Mouse (Mus musculus) hindlimb bud, embryonic 11.5 days (tissue): ENCODE results near the gene Itih4.
A peak's percentile ranks its signal among the peaks of the same experiment; 100 is the strongest.

Experiments
- DNase-seq: peaks from one replicate; pipeline ENCODE4 v3.0.0-alpha.2; 2012; ENCODE audit warnings: low read depth, low spot score; ENCODE audit errors: extremely low spot score

Gene Itih4

DNA sequence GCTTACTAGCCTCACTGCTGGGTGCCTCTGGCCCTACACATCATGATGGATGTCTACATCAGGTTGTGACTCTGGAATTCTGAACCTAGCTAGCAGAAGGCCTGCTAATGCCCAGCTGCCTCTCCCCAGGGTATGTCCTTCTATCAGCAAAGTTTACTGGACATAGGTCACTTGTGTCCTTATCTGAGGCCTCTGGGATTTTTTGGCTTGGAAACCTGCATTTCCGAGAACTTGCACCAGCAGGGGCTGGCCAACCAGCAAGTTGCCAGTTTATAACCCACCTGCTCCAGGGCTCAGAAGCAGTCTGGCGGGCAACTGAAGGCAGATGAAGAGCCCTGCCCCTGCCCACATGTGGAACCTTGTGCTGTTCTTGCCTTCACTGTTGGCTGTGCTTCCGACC lies at the start of gene Itih4:
Itih4 (plus strand) TSS at position 273 of the 400 bp plus-strand sequence.
- DNase-seq: no peak

DNA sequence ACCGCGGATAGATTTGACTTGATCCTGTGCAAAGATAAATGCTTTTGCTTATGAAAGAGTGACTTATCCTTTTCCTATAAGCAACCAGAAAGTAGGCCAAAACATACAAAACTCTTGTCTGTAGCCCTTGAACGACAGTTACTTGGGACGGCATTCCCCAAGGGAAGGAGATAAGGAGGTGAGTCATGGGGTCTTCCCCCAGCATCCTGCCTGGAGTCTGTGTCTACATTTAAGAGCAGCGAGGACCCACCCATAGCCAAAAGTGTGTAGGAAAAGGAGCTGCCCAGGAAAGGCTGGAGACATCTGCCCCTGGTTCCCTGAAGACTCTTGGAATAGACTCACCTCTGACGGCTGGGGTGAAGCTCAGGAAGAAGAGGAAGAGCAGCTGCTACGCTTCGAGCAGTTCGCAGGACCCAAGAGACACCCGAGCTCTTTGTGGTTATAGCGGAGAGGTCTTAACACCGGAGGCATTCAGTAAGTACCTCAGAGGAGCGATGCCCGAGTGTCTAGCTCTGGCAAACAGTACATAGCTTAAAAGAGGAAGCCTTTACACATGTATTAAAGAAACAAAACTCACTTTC lies 48.8 kb upstream of the Itih4 start:
- no peak for DNase-seq

DNA sequence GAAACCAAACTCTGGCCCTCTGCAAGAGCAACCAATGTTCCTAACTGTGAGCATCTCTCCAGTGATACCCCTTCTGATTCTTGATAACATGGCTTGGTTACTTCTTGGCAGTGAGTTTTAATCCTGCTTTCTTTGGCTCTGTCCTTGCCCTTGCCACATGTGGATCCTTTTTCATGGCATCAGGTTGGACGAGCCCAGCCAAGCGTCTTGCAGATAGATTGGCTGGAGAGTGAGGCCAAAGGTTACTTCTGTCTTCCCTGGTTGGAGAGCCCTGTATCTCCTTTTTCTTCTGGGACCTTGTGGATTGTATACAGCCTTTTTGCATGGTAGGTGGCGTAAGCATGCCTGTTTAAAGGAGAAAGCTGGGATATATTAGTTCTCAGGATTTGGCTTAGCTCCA lies 42.6 kb upstream of the Itih4 start:
- no peak for DNase-seq

DNA sequence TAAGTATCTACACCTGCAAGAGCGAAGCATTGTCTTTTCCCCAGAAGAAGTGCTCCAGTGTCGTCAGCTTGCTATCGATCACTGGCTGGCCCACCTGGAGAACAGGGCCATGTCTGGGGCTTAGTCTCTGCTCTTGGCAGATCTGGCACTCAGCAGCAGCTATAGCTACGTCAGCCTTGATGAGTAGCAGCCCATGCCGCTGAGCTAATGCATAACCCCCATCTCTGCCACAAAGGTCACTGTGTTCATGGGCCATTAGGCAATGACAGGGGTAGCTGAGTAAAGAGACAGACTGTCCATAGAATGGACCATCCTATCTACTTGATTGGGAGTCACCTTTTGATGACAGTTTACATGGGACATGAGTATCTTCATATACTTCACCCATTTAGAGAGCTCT lies 35.8 kb upstream of the Itih4 start:
- DNase-seq: no peak

DNA sequence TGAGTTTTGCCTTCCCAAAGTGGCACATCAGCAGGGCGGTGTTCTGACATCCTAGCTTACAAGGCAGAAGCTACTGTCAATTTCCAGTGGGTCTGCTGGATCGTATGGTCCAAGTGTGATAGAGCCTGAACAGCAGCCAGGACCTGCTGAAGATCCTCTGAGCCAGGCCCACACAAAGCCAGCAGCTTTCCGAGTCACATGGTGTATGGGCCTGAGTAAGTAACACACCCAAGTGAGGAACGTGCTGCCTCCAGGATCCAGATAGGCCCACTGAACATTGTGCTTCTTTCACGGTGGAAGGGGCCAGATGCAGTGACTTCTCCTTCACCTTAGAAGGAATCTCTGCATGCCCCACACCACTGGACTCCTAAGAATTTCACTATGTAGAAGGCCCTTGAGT lies 34.0 kb upstream of the Itih4 start:
- DNase-seq: no peak

DNA sequence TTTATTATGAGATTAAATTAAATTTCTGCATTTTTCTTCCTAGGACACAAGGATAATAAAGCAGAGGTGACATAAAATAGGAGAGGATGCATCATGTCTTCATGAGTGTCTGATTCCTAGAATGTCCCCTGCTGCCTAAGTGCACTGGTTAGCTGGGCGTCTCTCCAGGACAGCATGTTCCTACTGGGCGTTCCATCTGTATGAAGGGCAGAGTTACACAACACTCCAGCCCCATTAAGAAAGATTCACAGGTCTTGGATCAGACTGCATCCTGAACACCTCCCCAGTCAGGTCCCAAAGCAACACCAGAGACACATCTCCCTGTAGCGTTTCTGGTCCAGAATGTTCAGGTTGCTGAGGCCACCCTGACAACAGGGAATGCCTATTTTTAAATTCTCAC lies 31.0 kb upstream of the Itih4 start:
- DNase-seq: no peak

DNA sequence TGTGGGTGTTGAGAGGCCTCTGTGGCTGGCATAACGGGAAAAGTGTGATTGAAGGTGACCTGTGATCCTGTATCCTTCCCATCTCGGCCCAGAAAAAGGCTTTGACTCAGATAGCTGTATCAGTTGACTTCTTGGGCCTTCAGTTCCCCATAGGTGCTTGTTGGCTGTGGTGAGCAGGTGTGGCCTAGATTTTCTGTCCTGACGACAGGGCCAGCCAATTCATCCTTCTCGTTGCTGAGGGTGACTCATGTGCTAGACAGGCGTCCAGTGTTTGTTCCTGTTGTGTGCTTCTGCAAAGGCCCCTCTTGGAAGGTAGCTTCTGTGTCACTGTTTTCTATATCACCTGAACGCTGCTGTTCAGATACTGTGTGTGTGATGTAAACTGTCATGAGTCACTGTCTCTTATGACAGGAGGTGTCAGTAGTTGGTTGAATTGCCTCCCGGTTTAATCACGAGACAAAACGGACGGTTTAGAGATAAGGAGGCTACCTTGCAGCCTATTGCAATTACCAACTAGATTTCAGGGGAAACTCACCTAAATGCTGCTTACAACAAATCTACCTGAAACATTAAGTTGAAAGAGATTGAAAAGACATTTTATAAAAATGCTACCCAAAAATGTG lies 29.3 kb upstream of the Itih4 start:
- no peak for DNase-seq

DNA sequence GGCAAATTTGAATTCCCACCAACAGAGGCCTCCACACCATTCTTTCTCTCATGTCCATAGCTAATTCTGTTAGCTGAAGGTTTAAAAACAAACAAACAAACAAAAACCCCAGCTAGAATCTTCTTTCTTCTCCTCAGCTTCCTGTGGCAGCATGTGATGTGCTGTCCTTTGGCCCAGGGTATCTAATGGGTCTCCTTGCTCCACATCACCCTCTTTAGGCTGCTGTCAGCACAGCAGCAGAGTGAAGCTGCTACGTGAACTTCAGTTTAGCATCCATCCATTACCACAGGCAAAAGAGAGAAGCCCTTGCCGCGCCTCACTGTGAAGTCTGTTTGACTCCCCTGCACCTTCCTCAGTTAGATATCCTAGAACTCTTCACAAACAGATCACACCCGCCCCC lies 28.3 kb upstream of the Itih4 start:
- DNase-seq: no peak

DNA sequence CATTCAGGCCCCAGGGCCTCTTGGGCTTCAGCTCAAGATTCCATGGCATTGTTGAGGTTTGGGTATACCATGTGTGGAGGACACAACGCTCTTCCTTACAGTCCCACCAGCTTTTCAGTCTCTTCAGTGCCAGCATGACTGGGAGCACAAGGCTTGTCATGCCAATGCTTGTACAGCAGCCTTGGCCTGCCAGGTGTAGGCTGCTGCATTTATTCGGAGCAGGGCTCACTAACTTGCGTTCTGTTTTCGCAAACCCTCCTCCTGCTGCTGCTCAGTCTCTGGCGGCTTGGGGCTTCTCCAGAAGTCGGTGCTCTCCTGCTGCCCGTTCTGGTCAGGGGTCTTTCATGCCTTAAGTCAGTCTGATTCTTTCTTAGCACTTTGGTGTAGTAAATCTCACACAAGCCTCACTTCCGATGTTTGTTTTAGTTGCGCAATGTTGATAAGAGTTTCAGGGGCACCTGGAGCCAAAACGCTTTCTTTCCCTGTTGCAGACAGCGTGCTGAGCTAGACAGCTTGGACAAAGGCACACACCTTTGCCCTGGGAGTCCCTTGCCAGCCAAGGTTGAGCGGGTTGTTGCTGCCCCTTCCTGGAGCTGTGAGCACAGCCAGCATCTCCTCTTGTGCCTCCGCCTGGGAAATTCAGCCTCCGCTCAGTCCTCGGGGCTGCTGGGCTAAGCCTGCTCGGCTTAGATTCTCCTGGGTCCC lies 24.7 kb upstream of the Itih4 start:
- no peak for DNase-seq

DNA sequence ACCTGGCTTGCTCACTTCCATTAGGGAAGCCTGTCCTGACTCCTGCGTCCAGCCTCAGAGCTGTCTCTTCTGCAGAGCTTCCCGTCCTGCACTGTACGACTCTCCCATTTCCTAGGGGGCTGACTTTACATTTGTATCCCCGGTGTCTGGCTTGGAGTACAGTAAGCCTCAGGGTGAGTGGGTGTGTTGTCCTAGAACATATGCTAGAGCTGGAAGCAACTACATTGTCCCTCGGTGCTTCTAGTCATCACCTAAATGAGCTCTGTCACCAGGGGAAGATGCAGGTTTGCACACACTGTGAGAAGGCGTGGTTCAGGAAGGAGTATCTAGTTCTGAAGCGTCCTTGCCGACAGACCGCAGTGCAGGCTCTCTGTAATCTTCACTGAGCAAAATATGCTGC lies 23.9 kb upstream of the Itih4 start:
- DNase-seq: no peak

DNA sequence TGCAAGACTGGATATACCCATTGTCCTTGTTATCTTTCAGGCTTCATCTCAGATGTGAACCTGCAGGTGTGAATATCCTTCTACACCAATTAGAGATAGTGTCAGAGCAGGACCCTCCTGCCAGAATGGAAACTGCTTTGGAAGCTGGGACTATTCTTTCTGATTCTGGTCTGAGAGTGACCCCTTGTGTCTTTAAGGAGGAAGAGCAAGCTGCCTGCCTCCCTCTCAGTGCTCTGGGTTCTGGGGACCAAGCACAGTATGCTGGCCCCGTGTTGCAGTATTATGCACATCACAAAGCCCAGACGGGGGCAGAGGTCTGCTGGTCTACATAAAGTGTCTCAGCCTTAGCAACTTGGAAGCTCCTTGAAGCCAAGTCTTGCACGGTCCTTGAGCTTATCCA lies 21.0 kb upstream of the Itih4 start:
- no peak for DNase-seq

DNA sequence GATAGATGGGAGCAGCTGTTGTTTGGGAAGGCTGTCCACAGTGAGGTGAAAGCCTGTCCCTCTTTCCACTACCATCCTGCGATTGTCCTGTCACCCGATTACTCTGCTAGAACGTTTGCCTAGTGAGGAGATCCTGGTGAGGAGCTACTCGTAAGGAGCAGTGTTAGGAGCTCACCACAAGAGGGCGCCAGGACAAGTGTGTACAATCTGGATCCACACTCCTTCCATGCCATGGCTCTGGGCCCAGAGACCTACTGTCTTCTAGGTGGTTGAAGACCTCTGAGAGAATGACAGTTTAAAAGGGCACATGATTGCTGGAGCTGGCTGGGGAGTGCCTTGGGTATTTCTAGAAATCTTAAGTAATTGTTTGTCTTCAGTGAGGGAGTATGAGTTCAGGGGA lies 19.2 kb upstream of the Itih4 start:
- DNase-seq: peak; percentile 28

DNA sequence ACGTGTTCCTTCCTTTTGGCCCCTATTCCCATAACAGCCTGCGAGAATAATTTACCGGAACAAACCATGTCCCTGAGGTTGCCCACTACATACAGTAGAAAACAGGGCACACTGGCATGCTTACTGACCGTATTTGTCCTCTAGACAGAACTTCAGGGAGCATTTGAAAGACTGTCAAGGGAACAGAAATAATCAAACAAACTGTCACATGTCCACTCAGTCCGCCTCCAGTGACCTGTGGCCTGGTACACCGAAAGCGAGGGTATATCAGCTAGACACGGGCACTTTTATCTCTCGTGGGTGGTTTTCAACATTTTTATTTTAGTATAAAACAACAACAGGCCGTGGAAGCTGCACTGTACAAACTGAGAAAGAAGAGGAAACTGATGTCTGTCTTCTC lies 17.4 kb upstream of the Itih4 start:
- no peak for DNase-seq

DNA sequence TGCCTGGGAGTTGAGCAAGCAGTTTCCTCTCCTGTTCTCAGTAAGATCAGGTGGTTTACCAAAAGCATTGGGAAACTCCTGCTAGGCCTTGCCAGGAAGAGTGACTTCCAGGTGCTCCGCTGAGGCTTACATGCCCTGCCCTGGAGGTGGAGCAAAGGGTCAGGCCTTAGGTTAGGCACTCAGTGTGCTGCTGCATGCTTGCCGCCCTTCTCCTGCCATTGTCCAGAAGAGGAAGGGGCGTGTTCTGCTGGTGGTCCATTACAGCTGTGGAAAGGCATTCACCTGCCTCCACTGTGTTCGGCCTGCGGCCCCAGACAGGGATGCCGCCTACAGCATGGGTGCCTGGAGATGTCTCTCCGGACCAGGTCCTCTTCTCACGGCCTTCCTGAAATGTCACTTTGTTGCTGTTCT lies 16.9 kb upstream of the Itih4 start:
- DNase-seq: no peak

DNA sequence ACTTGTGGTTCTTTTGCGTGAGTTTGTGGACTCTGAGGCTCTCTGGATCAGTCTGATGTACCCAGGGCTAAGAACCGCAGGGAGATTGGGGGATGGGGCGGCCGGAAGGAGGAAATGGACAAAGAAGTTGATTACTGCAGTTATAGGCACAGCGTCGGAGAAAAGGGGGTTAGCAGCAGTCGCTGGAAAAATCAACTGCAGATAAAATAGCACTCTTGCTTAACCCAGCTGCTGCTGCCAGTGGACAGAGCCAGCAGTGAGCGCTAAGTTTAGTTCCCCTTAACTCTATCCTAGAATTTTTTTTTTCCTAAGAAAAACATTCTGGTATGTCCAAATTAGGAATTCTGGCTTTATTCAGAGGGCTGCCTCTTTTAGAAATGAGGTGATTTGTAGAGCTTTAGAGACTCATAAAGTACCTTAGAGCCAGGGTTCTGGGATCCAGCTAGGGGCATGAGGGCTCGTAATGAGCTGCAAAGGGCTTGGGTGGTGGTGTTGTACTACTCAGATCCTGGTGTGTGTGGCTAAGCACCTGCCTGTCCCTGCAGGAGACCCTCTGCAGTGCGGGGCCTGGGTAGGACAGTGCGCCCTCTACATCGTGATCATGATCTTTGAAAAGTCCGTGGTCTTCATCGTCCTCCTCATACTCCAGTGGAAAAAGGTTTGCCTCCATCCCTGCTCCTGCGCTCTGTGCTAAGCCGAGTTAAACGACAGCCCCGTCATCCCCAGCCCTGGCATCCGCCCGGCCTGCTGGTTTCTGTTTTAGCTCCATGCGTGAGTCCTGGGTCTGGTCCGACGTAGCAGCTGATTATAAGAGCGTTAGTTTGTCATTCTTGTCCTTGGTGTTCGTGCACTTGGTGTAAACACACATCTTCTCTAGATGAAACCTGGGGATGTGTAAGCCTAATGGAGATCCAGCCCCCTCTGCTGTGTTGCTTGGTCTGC lies 15.8 kb upstream of the Itih4 start:
- DNase-seq: no peak

DNA sequence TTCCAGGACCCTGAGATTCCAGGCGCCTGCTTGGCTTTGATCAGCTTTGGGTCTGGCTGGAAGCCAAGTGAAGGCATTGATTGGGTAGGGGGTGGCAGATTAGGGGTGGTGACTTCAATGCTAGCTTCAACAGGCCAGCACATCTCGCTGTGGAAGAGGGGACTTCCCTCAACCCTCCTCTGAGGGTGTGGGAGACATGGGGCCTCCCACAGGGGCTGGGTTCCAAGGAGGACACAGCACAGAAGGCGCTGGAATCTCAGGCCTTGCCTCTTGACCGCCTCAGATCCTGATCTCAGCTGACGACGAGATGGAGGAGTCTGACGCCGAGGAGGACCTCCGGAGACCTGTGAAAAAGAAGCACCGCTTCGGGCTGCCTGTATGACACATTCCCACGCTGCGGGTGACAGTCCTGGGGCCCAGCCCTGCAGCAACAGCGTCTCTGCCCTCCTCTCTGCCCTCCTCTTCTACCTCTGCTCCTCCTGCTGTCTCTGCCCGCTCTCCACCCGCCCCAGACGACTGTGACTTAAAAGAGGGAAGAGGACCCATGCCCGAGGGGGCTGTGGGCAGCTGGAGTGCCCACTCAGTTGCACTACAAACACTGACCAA lies 12.1 kb upstream of the Itih4 start:
- DNase-seq: no peak

DNA sequence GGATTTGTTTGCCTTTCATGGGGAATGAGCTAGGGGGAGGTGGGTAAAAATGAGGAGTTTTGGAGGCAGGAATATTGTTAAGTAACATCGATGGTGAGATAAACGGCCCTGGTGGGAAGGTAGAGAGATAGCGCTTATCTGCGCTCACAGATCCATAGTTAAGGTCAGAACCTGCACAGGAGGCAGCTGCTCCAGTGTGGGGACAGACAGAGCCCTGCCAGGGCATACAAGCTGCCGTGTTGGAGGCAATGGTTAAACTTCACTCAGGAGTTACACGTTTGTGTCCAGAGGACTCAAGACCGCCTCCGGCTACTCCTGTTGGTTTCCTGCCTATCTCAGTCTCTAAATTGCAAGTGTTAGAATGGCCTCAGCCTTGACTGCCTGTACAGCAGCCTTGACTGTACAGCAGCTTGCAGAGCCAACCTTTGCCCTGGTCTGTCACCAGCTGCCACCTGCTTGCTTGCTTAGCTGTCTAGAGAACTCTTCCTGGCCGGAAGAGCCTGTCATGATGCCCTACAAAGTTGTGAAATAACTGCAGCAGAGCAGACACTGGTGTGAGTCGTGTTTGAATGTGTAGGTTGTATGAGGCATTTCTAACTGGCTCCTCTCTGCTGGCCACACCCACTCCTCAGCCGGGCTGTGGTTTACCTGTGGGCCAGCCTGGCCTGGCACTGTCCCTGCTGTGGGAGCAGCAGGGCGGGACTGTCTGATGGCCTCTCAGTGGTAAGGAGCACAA lies 11.0 kb upstream of the Itih4 start:
- DNase-seq: no peak

DNA sequence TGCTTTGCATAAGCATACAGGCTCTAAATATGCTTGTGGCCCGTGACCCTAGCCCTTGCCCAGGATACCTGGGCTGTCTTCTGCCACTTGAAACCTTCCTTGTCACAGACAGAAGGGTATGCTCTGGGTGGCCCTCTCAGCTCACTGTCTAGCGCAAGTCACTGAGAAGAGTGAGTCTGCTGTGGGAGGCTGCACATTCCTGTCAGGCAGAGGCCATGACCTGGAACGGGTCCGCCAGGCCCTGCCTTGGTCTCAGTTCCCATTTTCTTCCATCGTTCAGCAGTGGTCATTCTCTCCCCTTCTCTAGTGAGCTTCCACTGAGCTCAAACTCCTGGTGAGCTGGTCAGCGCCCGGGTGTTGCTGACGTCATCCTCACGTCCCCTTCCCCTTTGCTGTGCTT lies 10.3 kb upstream of the Itih4 start:
- no peak for DNase-seq

DNA sequence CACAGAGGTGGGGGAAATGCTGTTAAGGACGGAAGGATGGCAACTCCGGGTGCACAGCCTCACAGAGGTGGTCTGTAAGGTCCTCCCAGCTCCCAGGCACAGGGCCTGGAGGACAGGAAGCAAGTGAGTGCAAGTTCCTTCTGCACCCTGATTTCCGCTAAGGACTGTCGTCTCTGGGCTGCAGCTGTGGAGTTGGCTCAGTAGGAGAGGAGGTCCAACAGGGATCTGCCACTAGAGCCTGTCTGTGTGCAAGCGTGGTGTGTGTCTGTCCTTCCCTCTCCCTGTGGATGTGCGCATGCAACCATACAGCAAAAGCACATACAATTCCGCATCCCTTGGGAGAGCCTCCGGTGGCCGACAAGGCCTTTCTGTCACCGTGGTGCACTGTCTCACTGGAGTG lies 9.8 kb upstream of the Itih4 start:
- DNase-seq: no peak

DNA sequence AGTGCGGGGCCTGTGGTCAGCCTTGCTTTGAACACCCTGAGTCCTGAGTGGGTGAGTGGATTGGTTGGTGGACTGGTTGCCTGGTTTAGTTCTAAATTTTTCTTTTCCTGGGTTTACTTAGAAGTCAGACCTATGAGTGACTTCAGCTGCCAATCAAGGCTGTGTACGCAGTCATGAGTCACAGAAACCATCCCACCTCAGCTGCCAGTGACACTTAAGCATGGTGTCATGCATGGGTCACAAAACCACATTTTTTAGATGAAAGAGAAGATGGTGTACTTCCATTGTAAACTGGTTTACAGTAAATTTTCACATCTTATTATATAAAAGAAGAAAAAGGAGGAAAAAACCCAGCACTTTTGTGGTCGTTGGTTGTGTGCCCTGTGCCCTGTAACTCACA lies 8.4 kb upstream of the Itih4 start:
- DNase-seq: no peak
